Mouse (Mus musculus): ENCODE measurements around the gene Gpc6. TPM values are rescaled to one million over a fixed set of nuclear protein-coding genes. Genes with fewer than 3 reads are reported as not detected.
A peak's percentile ranks its signal among the peaks of the same experiment; 100 is the strongest.

Gene Gpc6
- total RNA-seq, 2 experiments from 2014 or later = 18.2 to 19.4 TPM

DNA sequence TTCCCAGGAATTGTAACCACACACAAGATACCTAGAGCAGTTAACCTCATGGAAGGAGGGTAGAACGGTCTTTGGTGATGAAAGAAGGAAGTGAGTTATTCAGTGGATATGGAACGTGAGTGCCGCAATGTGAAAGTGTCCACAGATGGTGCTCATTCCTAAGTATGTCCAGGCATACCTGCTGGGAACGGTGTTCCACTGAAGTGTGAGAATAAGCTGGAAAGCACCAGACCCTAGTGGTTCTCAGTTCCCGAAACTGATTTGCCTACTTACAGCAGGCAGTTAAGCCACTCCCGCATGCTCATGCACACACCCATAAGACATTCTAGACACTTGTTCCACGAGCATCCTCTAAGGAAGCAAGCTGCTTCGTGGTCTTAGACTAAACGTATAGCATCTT lies 890.9 kb downstream of the Gpc6 start:
- intact Hi-C loops (cut with DNase I) = loop anchor here (10.0 kb wide), 1 partner anchor 581 kb away; no protein-coding TSS in a partner anchor
- TF ChIP-seq CTCF (IDR thresholded peaks at IDR 0.05) = no peak
- H3K27ac ChIP-seq = no peak overlapping the region
- no peak overlapping the region for H3K4me3 ChIP-seq
- no peak for DNase-seq (ENCODE audit: extremely low spot score in 1 of 2, low spot score in 2 of 2)

GRCm38 (mm10) chr14:117816706-117817105 lies 891.6 kb downstream of the Gpc6 start:
- DNase-seq (ENCODE audit: extremely low spot score in 1 of 2, low spot score in 2 of 2) = no peak
- Histone ChIP-seq H3K4me3 (no peak overlapping the region), H3K27ac (no peak overlapping the region)
- no peak for TF ChIP-seq CTCF (IDR thresholded peaks at IDR 0.05)
- intact Hi-C loops (cut with DNase I) = loop anchor here (10.0 kb wide), 1 partner anchor 582 kb away; no protein-coding TSS in a partner anchor

- no peak for TF ChIP-seq CTCF (IDR thresholded peaks at IDR 0.05)
- Histone ChIP-seq H3K27ac (no peak overlapping the region), H3K4me3 (no peak overlapping the region)
- intact Hi-C loops (cut with DNase I) = loop anchor here (10.0 kb wide), 1 partner anchor 582 kb away; no protein-coding TSS in a partner anchor
- no peak for DNase-seq (ENCODE audit: extremely low spot score in 1 of 2, low spot score in 2 of 2)
These were observed 892.1 kb downstream of the Gpc6 start for GRCm38 (mm10) chr14:117817196-117817595.

DNA sequence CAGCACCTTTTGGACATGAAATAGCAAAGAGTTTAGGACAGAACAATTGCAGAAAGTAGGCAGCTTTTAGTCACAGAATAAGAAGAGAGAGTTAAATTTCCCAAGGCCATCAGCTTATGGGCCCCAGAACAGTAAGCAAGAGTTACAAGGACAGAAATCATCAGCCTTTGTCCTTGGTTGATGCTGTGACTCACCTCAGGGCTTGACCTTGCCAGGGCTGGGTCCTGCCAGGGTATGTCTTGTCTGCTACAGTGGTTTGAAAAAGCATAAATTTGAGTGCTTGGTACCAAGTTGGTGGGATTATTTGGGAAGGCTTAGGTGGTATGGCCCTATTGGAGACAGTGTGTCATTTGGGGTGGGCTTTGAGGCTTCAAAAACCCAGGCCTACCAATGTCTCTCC lies 899.4 kb downstream of the Gpc6 start:
- H3K4me3 ChIP-seq = no peak overlapping the region
- intact Hi-C loops (cut with DNase I) = no loop called here
- no peak for DNase-seq (ENCODE audit: extremely low spot score in 1 of 2, low spot score in 2 of 2)
- no peak for TF ChIP-seq CTCF (IDR thresholded peaks at IDR 0.05)
- no peak overlapping the region for H3K27ac ChIP-seq

DNA sequence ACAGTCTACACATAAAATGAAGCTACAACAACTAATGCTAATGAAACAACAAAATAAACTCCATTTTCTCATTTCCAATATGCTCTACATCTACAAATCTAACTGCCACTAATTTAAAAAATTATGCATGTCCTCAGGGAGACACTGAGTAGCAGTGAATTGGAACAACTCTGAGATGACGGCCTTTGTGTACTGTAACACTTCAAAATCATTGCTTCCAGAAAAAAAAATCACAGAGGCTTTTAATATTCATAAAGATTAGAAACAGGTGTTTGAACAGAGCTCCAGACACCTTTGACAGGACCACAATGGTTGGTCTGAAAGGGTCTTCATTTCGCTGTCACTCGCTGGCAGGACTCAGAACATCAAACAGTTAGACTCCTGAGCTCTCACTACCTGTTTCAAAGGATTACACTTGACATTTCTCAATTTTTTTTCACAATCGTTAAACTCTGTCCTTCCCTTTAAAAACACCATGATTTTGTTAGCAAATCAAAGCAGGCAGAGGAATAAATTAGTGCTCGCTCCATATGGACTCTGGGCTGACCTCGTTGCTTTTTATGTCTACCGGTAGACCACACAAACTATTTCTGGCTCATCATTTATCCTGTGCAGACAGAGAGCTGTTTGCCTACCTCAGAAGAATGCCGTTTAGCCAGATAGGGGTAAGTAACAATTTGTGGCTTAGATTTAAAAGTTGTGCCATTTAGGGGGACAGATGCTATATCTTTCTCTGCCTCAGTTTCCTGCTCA lies 901.4 kb downstream of the Gpc6 start:
- TF ChIP-seq CTCF (IDR thresholded peaks at IDR 0.05) = no peak
- Histone ChIP-seq H3K27ac (no peak overlapping the region), H3K4me3 (no peak overlapping the region)
- no peak for DNase-seq (ENCODE audit: extremely low spot score in 1 of 2, low spot score in 2 of 2)
- intact Hi-C loops (cut with DNase I) = no loop called here

DNA sequence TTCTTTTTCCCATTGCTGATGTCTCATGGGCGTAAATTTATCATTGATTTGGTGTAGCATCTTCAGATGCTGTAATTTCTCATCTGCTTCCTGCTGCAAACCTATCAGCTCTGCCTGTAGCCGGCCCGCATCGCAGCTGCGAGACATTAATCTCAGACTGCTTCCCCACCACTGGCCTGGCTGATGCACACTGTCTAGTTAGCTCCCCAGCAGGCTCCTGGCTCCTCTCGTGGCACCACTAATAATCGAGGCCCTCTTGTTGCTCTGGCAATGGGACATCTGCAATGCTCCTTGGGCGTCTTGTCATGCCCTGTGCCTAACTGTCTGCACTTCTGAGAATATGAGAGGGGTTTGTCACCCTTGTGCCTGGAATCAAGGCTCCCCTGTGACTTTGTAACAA lies 906.2 kb downstream of the Gpc6 start:
- no peak for TF ChIP-seq CTCF (IDR thresholded peaks at IDR 0.05)
- H3K27ac ChIP-seq = no peak overlapping the region
- no peak overlapping the region for H3K4me3 ChIP-seq
- intact Hi-C loops (cut with DNase I) = no loop called here
- no peak for DNase-seq (ENCODE audit: extremely low spot score in 1 of 2, low spot score in 2 of 2)

DNA sequence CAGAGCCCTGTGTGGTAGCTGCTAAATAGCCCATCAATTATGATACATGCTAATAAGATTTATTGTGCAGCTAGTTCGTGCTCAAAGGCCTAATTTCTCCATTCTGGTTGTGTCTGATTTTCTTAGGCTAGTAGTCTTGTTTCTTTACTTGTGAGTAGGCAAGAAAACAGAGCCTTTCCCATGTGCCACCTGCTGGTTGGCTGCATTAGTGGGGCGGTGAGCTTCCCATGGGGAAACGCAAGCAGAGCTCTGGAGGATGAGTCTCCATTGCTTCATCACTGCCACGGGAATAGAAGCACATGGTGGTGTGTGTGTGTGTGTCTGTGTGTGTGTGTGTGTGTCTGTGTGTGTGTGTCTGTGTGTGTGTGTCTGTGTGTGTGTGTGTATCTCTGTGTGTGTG lies 906.6 kb downstream of the Gpc6 start:
- peak; percentile 61 for TF ChIP-seq CTCF (IDR thresholded peaks at IDR 0.05)
- H3K27ac ChIP-seq = no peak overlapping the region
- peak; percentile 21 to 61 for DNase-seq (ENCODE audit: extremely low spot score in 1 of 2, low spot score in 2 of 2)
- H3K4me3 ChIP-seq = no peak overlapping the region
- intact Hi-C loops (cut with DNase I) = no loop called here

DNA sequence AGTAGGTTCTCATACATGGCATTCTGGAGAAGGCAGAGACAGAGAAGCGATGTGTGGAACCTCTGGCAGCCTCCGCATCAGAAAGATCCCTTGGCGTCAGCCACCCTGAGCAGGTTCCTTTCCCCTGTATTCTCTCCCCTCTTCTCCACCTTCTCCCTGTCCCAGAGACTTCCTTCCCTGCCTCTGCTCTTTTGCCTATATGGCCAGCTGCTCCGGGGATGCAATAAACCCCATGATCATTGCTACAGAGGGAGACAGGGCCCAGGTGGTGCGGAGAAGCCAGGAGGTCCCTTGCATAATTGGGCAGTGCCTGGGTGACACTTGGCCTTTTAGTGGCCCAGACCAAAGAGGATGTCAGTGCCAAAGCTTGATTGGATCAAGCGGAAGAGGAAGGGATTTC lies 910.4 kb downstream of the Gpc6 start:
- intact Hi-C loops (cut with DNase I) = no loop called here
- no peak for TF ChIP-seq CTCF (IDR thresholded peaks at IDR 0.05)
- Histone ChIP-seq H3K27ac (no peak overlapping the region), H3K4me3 (no peak overlapping the region)
- DNase-seq (ENCODE audit: extremely low spot score in 1 of 2, low spot score in 2 of 2) = no peak

DNA sequence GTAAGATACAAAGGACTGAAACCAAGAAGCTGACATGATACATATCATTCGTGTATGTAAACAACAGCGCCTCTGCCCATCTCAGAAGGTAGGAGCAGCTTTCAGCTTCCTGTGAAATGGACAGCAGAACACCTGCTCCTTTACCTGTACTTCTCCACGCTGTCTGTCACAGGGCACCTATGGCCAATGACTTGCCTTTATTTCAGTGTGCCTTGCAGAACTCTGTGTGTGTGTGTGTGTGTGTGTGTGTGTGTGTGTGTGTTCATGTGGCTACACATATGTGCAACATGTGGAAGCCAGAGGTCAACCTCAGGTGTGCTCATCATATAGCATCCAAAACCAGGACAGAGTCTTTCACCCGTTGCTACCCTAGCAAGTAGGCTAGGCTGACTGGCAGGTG lies 911.9 kb downstream of the Gpc6 start:
- no peak for TF ChIP-seq CTCF (IDR thresholded peaks at IDR 0.05)
- Histone ChIP-seq H3K27ac (no peak overlapping the region), H3K4me3 (no peak overlapping the region)
- no peak for DNase-seq (ENCODE audit: extremely low spot score in 1 of 2, low spot score in 2 of 2)
- intact Hi-C loops (cut with DNase I) = no loop called here

DNA sequence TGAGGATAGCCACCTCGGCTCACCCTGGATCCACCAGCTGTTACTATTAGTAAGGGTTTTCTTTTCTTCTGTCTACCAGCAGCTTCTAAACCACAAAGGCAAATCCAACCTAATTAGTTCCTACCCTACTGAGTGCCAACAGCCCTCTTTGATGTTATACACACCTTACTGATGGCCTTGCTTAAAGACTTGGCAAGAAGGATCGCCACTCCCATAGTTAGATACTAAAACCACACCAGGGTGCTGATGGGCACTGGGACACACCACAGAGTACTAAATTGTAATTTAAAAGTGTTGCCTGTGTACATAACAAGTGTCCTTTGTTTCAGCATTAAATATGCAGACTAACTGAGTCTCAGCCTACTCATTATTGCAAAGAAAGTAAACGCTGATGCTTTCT lies 912.6 kb downstream of the Gpc6 start:
- TF ChIP-seq CTCF (IDR thresholded peaks at IDR 0.05) = no peak
- no peak for DNase-seq (ENCODE audit: extremely low spot score in 1 of 2, low spot score in 2 of 2)
- Histone ChIP-seq H3K27ac (no peak overlapping the region), H3K4me3 (no peak overlapping the region)
- intact Hi-C loops (cut with DNase I) = no loop called here

- Histone ChIP-seq H3K4me3 (no peak overlapping the region), H3K27ac (no peak overlapping the region)
- DNase-seq (ENCODE audit: extremely low spot score in 1 of 2, low spot score in 2 of 2) = no peak
- intact Hi-C loops (cut with DNase I) = no loop called here
- no peak for TF ChIP-seq CTCF (IDR thresholded peaks at IDR 0.05)
These were observed 916.1 kb downstream of the Gpc6 start for GRCm38 (mm10) chr14:117841211-117841610.

DNA sequence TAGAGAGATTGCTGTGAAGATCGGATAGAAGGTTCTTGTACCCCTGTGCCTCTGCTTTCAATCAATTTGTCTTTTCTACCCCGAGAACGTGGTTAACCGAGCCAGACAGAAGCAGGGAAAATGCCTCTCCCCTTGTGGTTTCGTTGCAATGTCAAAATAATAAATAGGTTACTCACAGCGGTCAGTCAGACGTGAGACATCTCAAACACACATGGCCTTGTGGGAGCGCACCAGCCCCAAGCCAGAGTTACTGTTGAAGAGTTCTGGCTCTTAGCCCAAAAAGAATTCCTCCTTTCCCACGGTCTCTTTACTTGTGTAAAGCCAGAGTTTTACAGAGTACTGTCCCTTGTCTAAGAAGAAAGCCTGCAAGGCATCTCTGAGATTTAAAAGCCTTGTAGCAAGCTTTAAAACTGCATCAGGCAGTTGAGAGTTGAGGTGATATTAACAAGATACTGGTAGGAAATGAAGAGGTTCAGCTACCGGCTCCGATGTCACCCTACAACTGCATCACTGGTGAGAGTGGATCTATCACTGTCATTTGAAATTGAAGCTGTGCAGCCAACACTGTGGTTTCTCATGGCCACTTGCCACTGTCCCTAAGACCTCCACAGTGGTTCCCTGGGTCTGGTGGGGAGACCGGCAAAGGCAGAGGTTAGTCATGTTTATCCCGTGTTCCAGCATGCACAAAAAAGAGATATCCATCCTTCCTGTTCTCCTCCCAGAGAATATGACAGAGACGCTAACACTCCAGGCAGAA lies 916.9 kb downstream of the Gpc6 start:
- Histone ChIP-seq H3K4me3 (no peak overlapping the region), H3K27ac (no peak overlapping the region)
- no peak for DNase-seq (ENCODE audit: extremely low spot score in 1 of 2, low spot score in 2 of 2)
- intact Hi-C loops (cut with DNase I) = no loop called here
- TF ChIP-seq CTCF (IDR thresholded peaks at IDR 0.05) = no peak

Data from left cerebral cortex, adult 2 months (tissue).